Mouse (Mus musculus) effector memory CD4-positive, alpha-beta T cell, adult 7 months (primary cell): ENCODE results near the gene Nbas. TPM values are rescaled to one million over a fixed set of nuclear protein-coding genes. Genes with fewer than 3 reads are reported as not detected.

Experiments
- polyA plus RNA-seq: library from polyadenylated mRNA; unstranded; fragments of 100-300 nt; shearing (Covaris generic); gene quantifications from one replicate; pipeline ENCODE4 v1.2.1, GENCODE M21; 2017

Nbas gene
- 14.2 TPM for polyA plus RNA-seq

GRCm38 (mm10) chr12:13268826-13269449 lies at the start of gene Nbas:
Gene Nbas (plus strand): TSS chr12:13269133.

GRCm38 (mm10) chr12:13248691-13249572 lies 20.0 kb upstream of the Nbas start, which contains the start of gene Ddx1:
Gene Ddx1 (minus strand): TSS chr12:13249213.

Other genes with a start within 250 kb of the Nbas start
- 49.5 TPM for gene Ddx1, start 19.9 kb upstream of the Nbas start, polyA plus RNA-seq